ENCODE assay signal across 8 mouse cellular contexts in the genomic region with DNA sequence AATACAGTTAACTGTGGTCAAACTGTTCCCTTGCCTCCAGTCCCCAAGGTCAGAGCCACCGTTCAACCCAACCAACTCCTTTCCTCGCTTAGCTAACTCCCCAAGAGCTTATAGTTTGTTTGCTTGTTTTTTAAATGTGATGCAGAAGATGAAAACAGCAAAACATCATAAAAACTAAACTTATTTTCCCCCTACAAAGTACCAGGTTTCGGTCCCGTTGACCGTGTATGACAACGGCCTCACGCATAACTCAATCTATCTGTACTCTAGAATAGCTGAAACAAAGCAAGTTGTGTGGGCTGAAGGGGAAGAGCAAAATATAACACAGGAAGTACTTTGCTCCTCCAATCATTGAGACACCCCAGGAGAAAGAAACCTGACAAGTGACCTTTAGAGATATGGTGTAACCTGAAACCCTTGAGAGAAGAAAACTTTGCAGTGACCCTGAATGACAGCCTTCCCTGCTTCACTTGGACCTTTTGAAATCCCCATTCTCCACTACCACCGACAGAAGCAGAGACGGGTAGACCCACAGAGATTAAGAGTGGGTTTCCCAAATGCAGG. TPM values are rescaled to one million over a fixed set of nuclear protein-coding genes. Genes with fewer than 3 reads are reported as not detected.
DNase-seq lines count a peak whose midpoint lies in the region; ATAC-seq and TF ChIP-seq lines count a peak whose summit lies in the region.

No protein-coding gene starts in this region.

- 11% methylated on average over 9 of the region's 9 CpGs for WGBS in kidney, adult 2 months
- WGBS in hindbrain, postnatal 0 days = 22% methylated on average over 9 of the region's 9 CpGs
- 19% methylated on average over 9 of the region's 9 CpGs for WGBS in midbrain, embryonic 13.5 days

- H3K4me2 ChIP-seq in hindbrain, postnatal 0 days (ENCODE audit: low read depth, low read length) = peak overlapping the region; percentile 78
- peak overlapping the region; percentile 74 for H3K4me2 ChIP-seq in midbrain, embryonic 13.5 days (replicated peaks)

- peak overlapping the region; percentile 95 for H3K4me3 ChIP-seq in kidney, adult 2 months (ENCODE audit: insufficient read depth, low read depth, low read length)
- peak overlapping the region; percentile 90 for H3K4me3 ChIP-seq in hindbrain, postnatal 0 days (ENCODE audit: low read length)
- peak overlapping the region; percentile 93 for H3K4me3 ChIP-seq in midbrain, embryonic 13.5 days (replicated peaks)

- no peak for TF ChIP-seq POLR2A in kidney, adult 2 months (IDR thresholded peaks at IDR 0.05; ENCODE audit: low read depth, low read length)

- peak overlapping the region; percentile 91 for H3K9ac ChIP-seq in hindbrain, postnatal 0 days (replicated peaks; ENCODE audit: low read length)
- H3K9ac ChIP-seq in midbrain, embryonic 13.5 days (replicated peaks) = peak overlapping the region; percentile 95

- H3K27me3 ChIP-seq in kidney, adult 2 months (replicated peaks; ENCODE audit: control insufficient read depth, insufficient read depth, low read length) = no peaks in the 10 kb centered on the region
- no peaks in the 10 kb centered on the region for H3K27me3 ChIP-seq in hindbrain, postnatal 0 days (ENCODE audit: insufficient read depth, low read length)
- H3K27me3 ChIP-seq in midbrain, embryonic 13.5 days = no peaks in the 10 kb centered on the region

- peak overlapping the region; percentile 83 for H3K27ac ChIP-seq in kidney, adult 2 months (ENCODE audit: insufficient read depth, low read depth, low read length)
- peak overlapping the region; percentile 84 for H3K27ac ChIP-seq in hindbrain, postnatal 0 days
- peak overlapping the region; percentile 85 for H3K27ac ChIP-seq in midbrain, embryonic 13.5 days

- TF ChIP-seq CTCF in kidney, adult 2 months (conservative IDR thresholded peaks at IDR 0.05; ENCODE audit: insufficient read depth, insufficient read length, low read depth, low read length) = no peak
- TF ChIP-seq CTCF in hindbrain, postnatal 0 days (IDR thresholded peaks at IDR 0.05; ENCODE audit: low read depth) = no peak

- DNase-seq in kidney, adult 2 months = no peak
- DNase-seq in kidney, adult 11 months = no peak
- peak; percentile 57 for DNase-seq in MEL-GATA-1-ER (ENCODE audit: extremely low read depth, low read depth)
- no peak for DNase-seq in hindbrain, postnatal 0 days (ENCODE audit: low spot score)
- DNase-seq in spleen, postnatal 10 days (ENCODE audit: low spot score in 2 of 2) = no peak
- DNase-seq in left cerebral cortex, postnatal 10 days (ENCODE audit: extremely low spot score in 1 of 2, low spot score in 2 of 2) = no peak
- no peak for DNase-seq in layer of hippocampus, adult 8-10 months (ENCODE audit: low spot score in 2 of 2)

- ATAC-seq in hindbrain, postnatal 0 days = no peak
- no peak for ATAC-seq in midbrain, embryonic 13.5 days

- peaks cover 41% of the 10 kb centered on the region for H3K4me1 ChIP-seq in kidney, adult 2 months (ENCODE audit: control insufficient read depth, insufficient read depth, low read length)
- H3K4me1 ChIP-seq in hindbrain, postnatal 0 days (ENCODE audit: insufficient read depth, low read length) = peaks cover 12% of the 10 kb centered on the region; the same call in 1 of the 2 replicates
- peaks cover 55% of the 10 kb centered on the region for H3K4me1 ChIP-seq in midbrain, embryonic 13.5 days (replicated peaks)

- intact Hi-C loops in left cerebral cortex, postnatal 10 days (cut with DNase I) = no loop called here

- no peaks in the 10 kb centered on the region for H3K36me3 ChIP-seq in kidney, adult 2 months (ENCODE audit: control insufficient read depth, insufficient read depth, low read length)
- no peaks in the 10 kb centered on the region for H3K36me3 ChIP-seq in hindbrain, postnatal 0 days (ENCODE audit: insufficient read depth, low read length)
- H3K36me3 ChIP-seq in midbrain, embryonic 13.5 days = no peaks in the 10 kb centered on the region

- H3K9me3 ChIP-seq in hindbrain, postnatal 0 days (ENCODE audit: low read length) = no peaks in the 10 kb centered on the region
- no peaks in the 10 kb centered on the region for H3K9me3 ChIP-seq in midbrain, embryonic 13.5 days

RNA-seq across cellular contexts. Expression of a gene that starts 1.4 kb away (rescaled TPM):
- 95.3 and 99.5 TPM in 2 replicates for polyA plus RNA-seq in kidney, adult 2 months (2012; rRNA removed)
- total RNA-seq in hindbrain, postnatal 0 days (2014; rRNA removed) = 71.1 and 74.2 TPM in 2 replicates
- polyA plus RNA-seq in hindbrain, postnatal 0 days (2015; fragmentation: Nextera tagmentation; extraction: Ambion mirVana) = 19.7 and 21.2 TPM in 2 replicates
- 29.0 and 36.3 TPM in 2 replicates for polyA plus RNA-seq in midbrain, embryonic 13.5 days (2015; fragmentation: Nextera tagmentation; extraction: Ambion mirVana)
- total RNA-seq in left cerebral cortex, postnatal 10 days (2021) = 10 to 100 TPM; 26.8 to 31.1 TPM
- total RNA-seq in layer of hippocampus, adult 8-10 months (2022) = 10 to 100 TPM; 27.7 to 42.7 (median 35.3) TPM

RNA-seq across cellular contexts. Expression of a gene that starts 41.9 kb away (rescaled TPM):
- polyA plus RNA-seq in kidney, adult 2 months (2012; rRNA removed) = 0.94 and 1.4 TPM in 2 replicates
- 8.9 and 9.3 TPM in 2 replicates for total RNA-seq in hindbrain, postnatal 0 days (2014; rRNA removed)
- polyA plus RNA-seq in hindbrain, postnatal 0 days (2015; fragmentation: Nextera tagmentation; extraction: Ambion mirVana) = 10.2 and 11.1 TPM in 2 replicates
- 18.3 and 19.2 TPM in 2 replicates for polyA plus RNA-seq in midbrain, embryonic 13.5 days (2015; fragmentation: Nextera tagmentation; extraction: Ambion mirVana)
- 10 to 100 TPM in 1 of 2 experiments, 1 to 10 TPM in 1; 9.9 to 11.3 TPM for total RNA-seq in left cerebral cortex, postnatal 10 days (2021)
- 10 to 100 TPM; 13.5 to 17.6 (median 14.6) TPM for total RNA-seq in layer of hippocampus, adult 8-10 months (2022)

RNA-seq across cellular contexts. Expression of a gene that starts 56.8 kb away (rescaled TPM):
- polyA plus RNA-seq in kidney, adult 2 months (2012; rRNA removed) = 32.1 and 35.5 TPM in 2 replicates
- 38.1 and 39.7 TPM in 2 replicates for total RNA-seq in hindbrain, postnatal 0 days (2014; rRNA removed)
- polyA plus RNA-seq in hindbrain, postnatal 0 days (2015; fragmentation: Nextera tagmentation; extraction: Ambion mirVana) = 42.8 and 44.4 TPM in 2 replicates
- polyA plus RNA-seq in midbrain, embryonic 13.5 days (2015; fragmentation: Nextera tagmentation; extraction: Ambion mirVana) = 49.3 and 53.8 TPM in 2 replicates
- total RNA-seq in left cerebral cortex, postnatal 10 days (2021) = 10 to 100 TPM; 37.9 to 39.6 TPM
- total RNA-seq in layer of hippocampus, adult 8-10 months (2022) = 10 to 100 TPM; 40.0 to 50.0 (median 46.8) TPM
